Mouse (Mus musculus) heart, embryonic 13.5 days (tissue): Measurements from ENCODE around the gene Gm2431. TPM values are rescaled to one million over a fixed set of nuclear protein-coding genes. Genes with fewer than 3 reads are reported as not detected.
A peak's percentile ranks its signal among the peaks of the same experiment; 100 is the strongest.
"Not testable (repeated sequence)": the region's sequence is repeated elsewhere in the genome, so short reads cannot be mapped to it uniquely, and the experiment has no call there.

ENCODE experiments used
- ATAC-seq: fragments of 200-750 bp; cut with Nextera tagmentation; 2 replicates; pipeline ENCODE4 v1.8.0; 2017; ENCODE audit warnings: moderate TSS enrichment; ENCODE audit not compliant: insufficient number of reproducible peaks, low FRiP score, low TSS enrichment; ENCODE audit errors: extremely low read depth
- H3K27ac ChIP-seq: fragments of 300-500 bp; sonication (generic); replicated peaks from 2 replicates; pipeline ENCODE4 v1.5.1; 2015; ENCODE audit warnings: moderate library complexity, mild to moderate bottlenecking, inconsistent platforms
- H3K27me3 ChIP-seq: fragments of 300-500 bp; sonication (generic); replicated peaks from 2 replicates; pipeline ENCODE4 v1.6.1; 2015; ENCODE audit warnings: mild to moderate bottlenecking, inconsistent platforms
- H3K36me3 ChIP-seq: fragments of 300-500 bp; sonication (generic); 2 replicates; pipeline ENCODE4 v1.6.1; 2015; ENCODE audit warnings: mild to moderate bottlenecking, inconsistent platforms
- H3K4me1 ChIP-seq: fragments of 300-500 bp; sonication (generic); 2 replicates; pipeline ENCODE4 v1.6.1; 2015; ENCODE audit warnings: inconsistent platforms
- H3K4me2 ChIP-seq: fragments of 300-500 bp; sonication (generic); 2 replicates; pipeline ENCODE4 v1.6.1; 2015; ENCODE audit warnings: inconsistent platforms, mild to moderate bottlenecking, moderate library complexity
- H3K4me3 ChIP-seq: fragments of 300-500 bp; sonication (generic); 2 replicates; pipeline ENCODE4 v1.5.1; 2015; ENCODE audit warnings: moderate library complexity, mild to moderate bottlenecking, inconsistent platforms
- H3K9ac ChIP-seq: fragments of 300-500 bp; sonication (generic); 2 replicates; pipeline ENCODE4 v1.6.1; 2015; ENCODE audit warnings: inconsistent platforms, mild to moderate bottlenecking, moderate library complexity
- H3K9me3 ChIP-seq: fragments of 300-500 bp; sonication (generic); 2 replicates; pipeline ENCODE4 v1.6.1; 2016; ENCODE audit warnings: inconsistent platforms
- WGBS: fragments of 180-500 bp; shearing (Covaris S2); methylation state at CpG from one replicate; pipeline ENCODE4 v1.1.7; 2015; ENCODE audit warnings: mixed read lengths; 5-methylcytosine and 5-hydroxymethylcytosine counted together
- polyA plus RNA-seq: library from polyadenylated mRNA; unstranded; fragments of >200 nt; fragmentation: Nextera tagmentation; extraction: Ambion mirVana; gene quantifications from 2 replicates; pipeline ENCODE4 v1.2.1, GENCODE M21; 2015

The Gm2431 gene
- not detected in 2 replicates for polyA plus RNA-seq

GRCm38 (mm10) chr7:142258254-142258653, at the start of gene Gm2431:
TSS of gene Gm2431 (minus strand) at chr7:142258354.
- not testable (repeated sequence) for H3K27me3 ChIP-seq, H3K4me1 ChIP-seq, H3K27ac ChIP-seq, H3K9me3 ChIP-seq, H3K4me2 ChIP-seq, H3K9ac ChIP-seq, H3K4me3 ChIP-seq, ATAC-seq, H3K36me3 ChIP-seq
- WGBS = 27% methylated on average over 1 of the region's 1 CpGs

- not testable (repeated sequence) for H3K9ac ChIP-seq, H3K27me3 ChIP-seq, H3K9me3 ChIP-seq, H3K4me2 ChIP-seq, H3K36me3 ChIP-seq, H3K4me3 ChIP-seq, H3K27ac ChIP-seq, ATAC-seq
- WGBS = 60% methylated on average over 1 of the region's 1 CpGs
- peaks cover 20% of the 10 kb centered on the region for H3K4me1 ChIP-seq
Measured at GRCm38 (mm10) chr7:142303929-142304328, 45.8 kb upstream of the Gm2431 start.

GRCm38 (mm10) chr7:142303249-142303648, 45.1 kb upstream of the Gm2431 start, which contains the start of gene Krtap5-4:
TSS of gene Krtap5-4 (plus strand) at chr7:142303549.
- Histone ChIP-seq H3K9ac (no peak within 1 kb of the TSS), H3K4me3 (no peak within 1 kb of the TSS), H3K27me3 (no peaks in the 10 kb centered on the region), H3K9me3 (no peaks in the 10 kb centered on the region), H3K27ac (no peak within 1 kb of the TSS), H3K36me3 (no peaks in the 10 kb centered on the region), H3K4me1 (peaks cover 20% of the 10 kb centered on the region), H3K4me2 (no peak within 1 kb of the TSS)
- no peak for ATAC-seq
- 35% methylated on average over 3 of the region's 3 CpGs for WGBS

- peaks cover 28% of the 10 kb centered on the region for H3K4me1 ChIP-seq
- H3K4me2 ChIP-seq, H3K36me3 ChIP-seq, H3K9me3 ChIP-seq, H3K27me3 ChIP-seq, H3K4me3 ChIP-seq, H3K9ac ChIP-seq, ATAC-seq: not testable (repeated sequence)
- H3K27ac ChIP-seq = peak within 1 kb of the TSS; percentile 12; the same call in 1 of the 2 replicates
Measured at GRCm38 (mm10) chr7:142297018-142297417, 38.9 kb upstream of the Gm2431 start, which contains the start of gene Krtap5-1. TSS of gene Krtap5-1 (minus strand) at chr7:142297118.

- H3K4me1 ChIP-seq = peaks cover 28% of the 10 kb centered on the region
- H3K27ac ChIP-seq = peak overlapping the region; percentile 12; the same call in 1 of the 2 replicates
- not testable (repeated sequence) for H3K9me3 ChIP-seq, H3K27me3 ChIP-seq, H3K4me3 ChIP-seq, H3K36me3 ChIP-seq, H3K9ac ChIP-seq, ATAC-seq, H3K4me2 ChIP-seq
- WGBS = 18% methylated on average over 4 of the region's 4 CpGs
Measured at GRCm38 (mm10) chr7:142296108-142296507, 38.0 kb upstream of the Gm2431 start.

- Histone ChIP-seq H3K4me3 (no peak overlapping the region), H3K27ac (peak overlapping the region; percentile 12; the same call in 1 of the 2 replicates), H3K9ac (no peak overlapping the region), H3K9me3 (no peaks in the 10 kb centered on the region), H3K27me3 (no peaks in the 10 kb centered on the region), H3K36me3 (no peaks in the 10 kb centered on the region), H3K4me1 (peaks cover 28% of the 10 kb centered on the region), H3K4me2 (no peak overlapping the region)
- no peak for ATAC-seq
Measured at GRCm38 (mm10) chr7:142295418-142295817, 37.3 kb upstream of the Gm2431 start.

GRCm38 (mm10) chr7:142293851-142294250, 35.7 kb upstream of the Gm2431 start:
- H3K9me3 ChIP-seq, H3K4me3 ChIP-seq, H3K27ac ChIP-seq, H3K27me3 ChIP-seq, H3K36me3 ChIP-seq, ATAC-seq, H3K9ac ChIP-seq, H3K4me2 ChIP-seq: not testable (repeated sequence)
- 0% methylated on average over 2 of the region's 2 CpGs for WGBS
- peaks cover 22% of the 10 kb centered on the region for H3K4me1 ChIP-seq

GRCm38 (mm10) chr7:142285910-142286612, 27.9 kb upstream of the Gm2431 start:
- not testable (repeated sequence) for H3K36me3 ChIP-seq, H3K9me3 ChIP-seq, H3K27me3 ChIP-seq, H3K27ac ChIP-seq, H3K9ac ChIP-seq, ATAC-seq, H3K4me2 ChIP-seq, H3K4me3 ChIP-seq
- peaks cover 34% of the 10 kb centered on the region for H3K4me1 ChIP-seq
- WGBS = 35% methylated on average over 9 of the region's 9 CpGs

GRCm38 (mm10) chr7:142285130-142285835, 27.1 kb upstream of the Gm2431 start:
- Histone ChIP-seq H3K27me3 (no peaks in the 10 kb centered on the region), H3K4me3 (peak overlapping the region; percentile 66), H3K36me3 (no peaks in the 10 kb centered on the region), H3K9me3 (no peaks in the 10 kb centered on the region), H3K9ac (peak overlapping the region; percentile 87), H3K4me2 (peak overlapping the region; percentile 88), H3K4me1 (peaks cover 34% of the 10 kb centered on the region), H3K27ac (peak overlapping the region; percentile 87)
- ATAC-seq = no peak; the same call in 1 of the 2 replicates
- WGBS = 22% methylated on average over 23 of the region's 23 CpGs

- WGBS = under 1% methylated on average over 19 of the region's 19 CpGs
- H3K9me3 ChIP-seq = no peaks in the 10 kb centered on the region
- peak; percentile 58; the same call in 1 of the 2 replicates for ATAC-seq
- H3K4me1 ChIP-seq = peaks cover 34% of the 10 kb centered on the region
- peak overlapping the region; percentile 87 for H3K9ac ChIP-seq
- peak overlapping the region; percentile 66 for H3K4me3 ChIP-seq
- no peaks in the 10 kb centered on the region; the same call in 1 of the 2 replicates for H3K27me3 ChIP-seq
- H3K36me3 ChIP-seq = no peaks in the 10 kb centered on the region
- peak overlapping the region; percentile 88 for H3K4me2 ChIP-seq
- peak overlapping the region; percentile 87 for H3K27ac ChIP-seq
Measured at GRCm38 (mm10) chr7:142284615-142285080, 26.5 kb upstream of the Gm2431 start.

GRCm38 (mm10) chr7:142284023-142284591, 26.0 kb upstream of the Gm2431 start:
- 0 out of 2 replicates have a peak, but pooled peaks have one; percentile 34 for ATAC-seq

More at GRCm38 (mm10) chr7:142284023-142284591, 26.0 kb upstream of the Gm2431 start:
- peak overlapping the region; percentile 88 for H3K4me2 ChIP-seq
- no peaks in the 10 kb centered on the region for H3K36me3 ChIP-seq
- no peaks in the 10 kb centered on the region; the same call in 1 of the 2 replicates for H3K27me3 ChIP-seq
- H3K9ac ChIP-seq = peak overlapping the region; percentile 87
- peak overlapping the region; percentile 66 for H3K4me3 ChIP-seq
- H3K4me1 ChIP-seq = peaks cover 34% of the 10 kb centered on the region
- no peaks in the 10 kb centered on the region for H3K9me3 ChIP-seq
- under 1% methylated on average over 38 of the region's 38 CpGs for WGBS
- H3K27ac ChIP-seq = peak overlapping the region; percentile 87
